Mouse (Mus musculus) leukemia stem cell, adult 10-12 weeks (primary cell): ENCODE measurements around the gene Lrrc52. TPM values are rescaled to one million over a fixed set of nuclear protein-coding genes. Genes with fewer than 3 reads are reported as not detected.

Experiments
- polyA plus RNA-seq: library from polyadenylated mRNA; stranded (reverse); fragments of >175 nt; gene quantifications from 2 replicates; pipeline ENCODE4 v1.2.3, GENCODE M21; 2012; ENCODE audit warnings: low replicate concordance

Gene Lrrc52
- not detected in 2 replicates for polyA plus RNA-seq

GRCm38 (mm10) chr1:167466765-167467426, at the start of gene Lrrc52:
Gene Lrrc52, minus strand, starts transcription at chr1:167466780.

Other genes starting within 250 kb of the Lrrc52 start
- gene Uck2, start 181.5 kb downstream of the Lrrc52 start, polyA plus RNA-seq: 266 and 476 TPM in 2 replicates
- 7.9 and 10.3 TPM in 2 replicates for gene Tmco1, start 158.4 kb downstream of the Lrrc52 start, polyA plus RNA-seq
- 40.8 and 45.9 TPM in 2 replicates for gene Aldh9a1, start 116.8 kb downstream of the Lrrc52 start, polyA plus RNA-seq
- 35.9 and 166 TPM in 2 replicates for gene Mgst3, start 72.9 kb downstream of the Lrrc52 start, polyA plus RNA-seq
- gene Rxrg, start 131.6 kb upstream of the Lrrc52 start, polyA plus RNA-seq: not detected in 2 replicates
- 0.06 TPM in 1 of 2 replicates, not detected in the other for gene Lmx1a, start 222.5 kb upstream of the Lrrc52 start, polyA plus RNA-seq